Mouse (Mus musculus) layer of hippocampus, adult 9-11 months (tissue): ENCODE results near the gene Sowahc.
A peak's percentile ranks its signal among the peaks of the same experiment; 100 is the strongest.

ENCODE experiments used
- DNase-seq: peaks from one replicate; pipeline ENCODE4 v3.0.0; 2022

Sowahc gene

DNA sequence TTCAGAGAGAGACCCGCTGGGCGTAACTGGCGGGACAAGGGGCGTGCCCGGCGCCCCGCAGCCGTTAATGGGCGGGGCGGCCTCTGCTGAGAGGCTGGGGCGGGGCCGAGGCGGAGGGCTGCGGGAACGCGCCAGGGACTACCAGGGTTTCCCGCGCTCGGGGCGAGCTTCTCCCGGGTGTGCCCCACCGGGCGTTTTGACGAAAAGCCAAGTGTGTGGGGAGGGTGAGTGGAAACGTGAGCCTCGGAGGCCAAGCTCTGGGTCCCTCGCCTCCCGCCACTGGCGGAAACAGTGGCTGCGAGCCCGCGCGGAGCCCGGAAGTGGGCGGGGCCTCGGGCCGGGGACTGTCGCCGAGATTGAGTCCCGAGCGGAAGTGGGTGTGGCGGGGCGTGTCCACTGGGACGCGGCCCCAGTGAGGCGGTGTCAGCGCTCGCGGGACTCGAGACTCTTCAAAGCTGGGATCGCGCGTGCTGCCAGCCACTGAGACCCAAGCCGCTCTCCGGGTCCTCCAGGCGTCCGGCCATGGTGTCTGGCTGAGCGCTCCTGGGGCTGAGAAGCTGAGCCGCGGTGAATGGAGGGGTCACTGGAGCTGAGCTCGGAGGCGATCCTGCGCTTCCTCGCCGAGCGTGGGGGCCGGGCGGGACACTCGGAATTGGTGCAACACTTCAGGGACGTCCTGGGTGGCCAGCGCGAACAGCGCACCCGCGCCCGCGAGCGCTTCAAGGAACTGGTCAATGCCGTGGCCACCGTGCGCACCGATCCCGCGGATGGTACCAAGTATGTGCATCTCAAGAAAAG lies at the start of gene Sowahc, which contains the start of gene Sept10:
Sowahc (plus strand) TSS at position 481 of the 798 bp plus-strand sequence.
Sept10 (minus strand) TSS at position 375 of the 798 bp plus-strand sequence.
- peak; percentile 97 for DNase-seq

DNA sequence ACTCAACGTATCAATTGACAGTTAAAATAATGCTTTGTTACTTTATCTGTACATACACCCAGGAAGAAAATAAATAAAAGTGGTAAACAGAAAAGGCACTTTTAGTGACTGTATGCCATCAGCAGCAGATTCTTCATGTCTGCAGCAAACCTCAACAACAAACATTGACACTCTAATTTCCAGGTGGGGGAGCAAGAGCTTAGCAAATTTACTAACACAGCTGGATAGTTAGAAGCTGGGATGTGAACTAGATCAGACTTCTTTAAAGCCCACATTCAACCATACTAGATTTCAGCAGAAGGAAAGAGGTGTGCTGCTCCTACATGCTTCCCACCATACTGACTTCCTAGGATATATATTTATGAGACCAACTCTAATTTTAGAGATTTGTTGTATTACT lies 49.2 kb upstream of the Sowahc start:
- DNase-seq, result no peak

DNA sequence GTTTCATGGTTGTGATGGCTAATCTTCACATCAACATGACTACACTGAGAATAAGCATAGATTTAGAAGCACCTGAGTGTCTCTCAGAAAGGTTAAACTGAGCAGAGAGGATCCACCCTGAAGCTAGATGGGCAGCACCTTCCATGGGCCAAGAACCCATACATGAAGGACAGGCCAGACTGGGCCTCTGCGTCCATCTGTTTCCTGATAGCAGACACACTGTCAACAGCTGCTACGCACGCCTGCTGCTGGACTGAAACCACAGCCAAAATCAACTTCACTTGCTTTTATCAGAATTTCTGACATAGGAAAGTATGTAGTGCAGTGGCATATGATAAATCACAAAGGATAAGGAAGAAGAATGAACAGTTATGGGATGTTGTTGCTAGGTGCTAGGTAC lies 42.1 kb upstream of the Sowahc start:
- DNase-seq, result no peak

DNA sequence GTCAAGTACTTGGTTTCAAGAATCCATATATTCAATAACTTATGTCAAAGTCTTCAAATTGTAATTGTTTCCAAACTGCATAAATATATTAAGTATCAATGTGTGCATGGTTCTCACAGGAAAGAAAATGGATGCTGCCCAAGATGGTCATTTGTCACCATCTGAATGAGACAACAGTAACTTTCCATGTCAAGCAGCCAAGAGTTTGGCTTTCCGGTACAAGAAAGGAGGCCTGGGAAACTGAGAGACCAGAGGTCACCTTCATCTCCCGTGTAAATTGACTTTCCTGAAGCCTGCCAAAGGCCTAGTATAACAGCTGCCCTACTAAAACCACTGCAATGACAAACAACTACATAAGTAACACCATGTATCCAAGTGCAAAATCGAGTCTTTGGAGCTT lies 39.4 kb upstream of the Sowahc start:
- DNase-seq, result no peak

DNA sequence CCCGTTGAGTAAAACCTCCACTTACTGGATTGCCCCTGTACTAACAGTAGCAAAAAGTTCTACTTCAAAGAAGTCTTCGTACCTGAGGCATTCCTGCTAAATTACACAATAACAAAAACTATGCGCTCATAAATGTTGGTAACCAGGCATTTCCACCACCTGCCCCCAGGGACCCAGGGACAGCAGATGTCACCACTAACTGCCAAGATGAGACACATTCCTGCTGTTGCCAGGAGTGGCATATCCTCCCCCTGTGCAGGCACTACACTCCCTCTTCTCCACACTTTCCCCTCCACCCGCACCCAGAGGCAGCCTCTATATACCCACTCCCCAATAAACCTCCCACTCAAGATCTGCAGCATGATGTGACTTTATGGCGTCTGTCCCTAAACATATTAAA lies 26.9 kb upstream of the Sowahc start:
- no peak for DNase-seq

DNA sequence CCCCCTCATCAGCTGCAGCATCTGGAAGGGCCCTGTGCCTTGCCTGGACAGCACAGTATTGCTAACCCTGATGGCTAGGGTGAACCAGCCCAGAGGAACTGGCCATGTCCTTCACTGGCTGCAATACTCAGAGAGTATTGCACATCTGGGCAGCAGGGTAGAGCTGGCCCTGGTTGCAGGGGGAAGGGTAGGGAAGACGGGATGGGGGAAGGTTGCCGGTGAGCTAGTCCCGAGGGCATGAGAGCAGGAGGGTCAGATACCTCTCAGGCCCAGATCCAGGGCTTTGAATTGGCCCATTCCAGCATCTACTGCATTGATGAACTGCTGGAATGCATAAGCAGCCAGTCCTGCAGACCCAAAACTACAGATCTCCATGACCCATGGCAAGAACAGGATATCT lies 25.0 kb upstream of the Sowahc start:
- no peak for DNase-seq

DNA sequence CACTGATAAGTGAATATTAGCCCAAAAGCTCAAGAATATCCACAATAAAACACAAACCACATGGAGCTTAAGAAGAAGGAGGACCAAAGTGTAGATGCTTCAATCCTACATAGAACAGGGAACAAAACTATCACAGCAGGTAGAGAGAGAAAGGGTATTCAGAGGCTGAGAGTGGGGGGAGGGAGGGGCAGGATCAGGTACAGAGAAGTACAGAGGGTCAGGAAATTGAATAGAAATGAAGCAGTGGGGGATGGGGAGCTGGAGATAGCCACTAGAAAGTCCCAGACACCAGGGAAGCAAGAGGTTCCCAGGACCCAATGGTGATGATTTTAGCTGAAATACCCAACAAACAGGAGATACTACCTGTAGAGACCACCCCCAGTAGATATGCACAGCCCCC lies 21.7 kb upstream of the Sowahc start:
- no peak for DNase-seq

DNA sequence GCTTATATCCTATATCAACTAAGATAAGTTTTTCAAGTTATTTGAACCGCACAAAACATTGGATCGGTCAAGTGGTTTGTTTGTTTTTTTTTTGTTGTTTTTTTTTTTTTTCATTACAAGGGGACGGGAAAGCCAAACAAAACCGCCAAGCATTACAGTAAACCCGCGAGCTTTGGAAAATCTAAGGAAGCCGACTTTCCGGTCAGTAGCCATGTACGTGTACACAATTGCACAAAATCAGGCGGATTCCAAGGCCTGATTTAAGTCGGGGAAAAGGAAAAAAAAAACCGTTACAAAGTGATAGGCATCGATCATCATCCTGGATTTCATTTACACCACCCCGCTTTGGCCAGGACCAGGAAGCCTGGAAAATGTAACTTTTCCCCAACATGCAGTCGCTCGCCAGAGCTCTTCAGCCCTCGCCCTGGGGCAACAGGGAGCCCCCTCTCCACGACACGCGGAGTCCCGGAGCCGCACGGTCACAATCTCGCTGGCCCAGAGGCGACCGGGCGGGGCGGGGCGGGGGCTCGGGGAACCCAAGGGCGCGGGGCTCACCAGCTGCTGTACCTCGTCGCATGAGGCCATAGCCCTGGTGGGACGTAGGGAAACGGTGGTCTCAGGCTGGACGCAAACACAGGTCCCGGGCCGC lies 805 bp upstream of the Sowahc start:
- DNase-seq, result no peak

DNA sequence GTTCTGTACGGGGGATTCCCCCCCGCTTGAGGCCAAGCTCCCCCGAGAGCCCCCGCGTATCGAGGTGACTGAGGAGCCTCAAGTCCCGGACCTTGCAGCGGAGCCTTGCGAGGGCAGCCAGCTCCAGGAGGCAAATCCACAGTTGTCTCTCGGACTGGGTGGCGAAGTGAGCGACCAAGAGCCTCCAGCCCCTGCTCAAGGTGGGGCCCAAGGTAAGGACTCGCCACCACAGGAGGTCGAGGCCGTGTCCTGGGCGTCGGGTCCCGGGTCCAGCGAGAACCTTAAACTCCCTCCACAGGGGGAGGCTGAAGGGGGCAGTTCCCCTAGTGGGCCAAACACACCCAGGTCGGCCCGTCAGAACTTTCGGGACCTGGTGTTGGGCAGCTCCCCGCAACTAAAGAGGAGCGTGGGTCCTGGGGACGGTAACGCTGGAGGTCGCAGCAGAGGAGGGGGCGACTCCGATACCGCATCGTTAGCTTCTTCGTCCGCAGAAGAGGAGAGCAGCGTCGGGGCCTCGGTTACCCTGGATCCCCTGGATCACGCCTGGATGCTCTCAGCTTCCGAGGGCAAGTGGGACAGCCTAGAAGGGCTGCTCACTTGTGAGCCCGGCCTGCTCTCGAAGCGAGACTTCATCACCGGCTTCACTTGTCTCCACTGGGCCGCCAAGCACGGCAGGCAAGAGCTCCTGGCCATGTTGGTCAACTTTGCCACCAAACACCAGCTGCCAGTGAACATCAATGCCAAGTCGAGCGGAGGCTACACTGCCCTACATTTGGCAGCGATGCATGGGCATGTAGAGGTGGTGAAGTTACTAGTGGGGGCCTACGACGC lies 733 bp downstream of the Sowahc start:
- DNase-seq, result peak; percentile 13

DNA sequence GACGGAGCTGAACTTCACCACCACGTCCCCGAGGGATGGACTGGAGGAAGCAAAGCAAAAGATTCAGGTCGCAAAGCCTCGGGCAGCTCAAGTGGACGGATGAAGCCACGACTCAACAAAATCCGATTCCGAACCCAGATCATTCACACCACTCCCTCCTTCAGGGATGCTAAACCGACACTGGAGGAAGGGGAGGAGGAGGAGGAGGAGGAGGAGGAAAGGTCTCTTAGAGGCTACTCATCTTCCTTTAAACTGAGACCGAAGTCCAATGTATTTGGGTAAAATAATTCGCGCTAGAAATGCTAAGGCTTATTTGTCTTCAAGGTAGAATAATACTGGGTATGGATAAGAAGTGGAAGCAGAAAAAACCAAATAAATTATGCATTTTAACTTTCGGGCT lies 1.5 kb downstream of the Sowahc start:
- no peak for DNase-seq

DNA sequence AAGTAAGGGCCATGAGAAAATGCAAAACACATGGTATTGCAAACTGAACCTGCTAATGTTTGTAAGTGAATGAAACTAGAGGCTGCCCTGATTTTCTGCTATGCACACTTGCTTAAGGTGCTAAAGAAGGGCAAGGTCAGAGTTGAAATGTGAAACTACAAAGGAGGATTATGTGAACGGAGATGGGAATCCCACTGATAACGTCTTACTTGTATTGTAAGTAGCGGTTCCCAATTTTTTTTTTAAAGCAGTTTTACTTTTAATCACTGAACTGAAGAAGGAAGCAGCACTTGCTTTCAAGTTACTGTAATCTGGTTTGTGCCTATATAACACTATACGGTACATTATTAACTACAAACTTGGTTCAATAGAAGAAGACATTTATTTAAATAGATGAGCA lies 2.1 kb downstream of the Sowahc start:
- no peak for DNase-seq

DNA sequence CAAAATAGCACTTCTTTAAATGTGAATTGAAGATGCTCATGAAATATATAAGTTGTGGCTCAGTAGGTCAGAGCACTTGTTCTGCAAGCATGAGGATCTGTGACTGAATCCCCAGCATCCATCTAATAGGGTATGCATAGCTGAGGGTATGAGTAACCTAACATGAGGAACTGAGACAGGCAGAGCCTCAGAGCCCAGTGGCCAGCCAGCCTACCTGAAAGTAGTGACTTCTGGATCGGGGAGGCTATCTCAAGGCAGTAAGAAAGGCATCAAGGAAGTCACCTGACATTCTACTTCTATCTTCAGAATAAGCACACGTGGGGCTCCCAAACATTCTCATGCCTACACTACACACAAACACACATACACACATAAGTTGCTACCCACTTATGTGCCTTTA lies 3.4 kb downstream of the Sowahc start:
- DNase-seq, result peak; percentile 19

DNA sequence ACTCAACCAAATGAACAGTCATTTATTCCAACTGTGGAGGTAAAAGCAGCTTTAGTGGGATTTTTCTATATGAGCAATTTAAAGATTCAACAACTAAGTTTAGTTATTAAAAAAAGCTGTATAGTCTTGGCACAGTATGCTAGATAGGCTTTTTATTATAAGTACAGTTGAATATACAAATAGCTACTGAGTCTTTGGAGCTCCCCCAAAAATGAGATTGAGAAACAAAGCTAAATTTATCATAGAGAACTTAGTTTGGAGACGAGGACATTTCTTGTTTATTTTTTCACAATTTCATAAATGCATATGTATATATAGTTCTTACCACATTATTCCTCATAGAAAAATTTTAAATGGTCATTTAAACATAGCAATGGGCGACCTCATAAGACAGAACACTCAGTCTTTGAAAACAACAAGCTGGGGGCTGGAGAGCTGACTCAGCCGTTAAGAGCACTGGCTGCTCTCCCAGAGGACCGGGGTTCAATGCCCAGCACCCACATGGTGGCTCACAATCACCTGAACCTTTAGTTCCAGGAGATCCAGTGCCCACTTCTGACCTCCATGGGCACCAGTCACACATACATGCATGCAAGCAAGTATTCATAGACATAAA lies 7.6 kb downstream of the Sowahc start:
- DNase-seq, result no peak

DNA sequence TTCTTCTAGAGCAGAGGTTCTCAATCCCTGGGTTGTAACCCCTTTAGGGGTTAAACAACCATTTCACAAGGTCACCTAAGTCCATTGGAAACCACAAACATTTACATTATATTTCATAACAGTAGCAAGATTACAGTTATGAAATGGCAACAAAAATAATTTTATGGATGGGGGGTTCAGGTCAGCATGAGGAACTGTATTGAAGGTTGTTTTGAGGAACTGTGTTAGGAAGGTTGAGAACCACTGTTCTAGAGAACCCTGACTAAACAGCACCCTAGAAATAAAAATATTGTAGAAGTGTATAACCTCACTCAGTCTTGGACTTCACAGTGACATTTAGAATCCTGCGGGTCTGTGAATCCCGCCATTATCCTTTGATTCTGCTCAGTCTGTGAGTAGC lies 13.5 kb downstream of the Sowahc start:
- no peak for DNase-seq

DNA sequence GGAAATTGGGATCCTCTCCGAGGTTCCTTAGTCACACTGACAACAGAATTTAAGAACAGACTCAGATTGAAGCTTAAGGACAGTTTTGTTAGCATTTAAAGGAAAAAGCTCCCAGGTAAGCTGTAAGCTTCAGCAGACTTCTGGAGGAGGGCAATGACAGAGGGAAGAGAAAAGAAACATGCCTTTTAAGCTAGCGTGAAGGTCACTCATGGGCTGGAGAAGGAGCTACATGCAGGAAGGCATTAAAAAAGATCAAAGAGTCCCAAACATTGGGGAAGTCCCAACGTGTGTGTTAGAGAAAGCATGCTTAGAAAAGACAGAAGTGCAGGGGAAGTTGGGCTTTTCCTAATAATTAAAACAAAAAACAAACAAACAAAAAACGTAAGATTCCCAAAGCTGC lies 14.1 kb downstream of the Sowahc start:
- DNase-seq, result no peak

DNA sequence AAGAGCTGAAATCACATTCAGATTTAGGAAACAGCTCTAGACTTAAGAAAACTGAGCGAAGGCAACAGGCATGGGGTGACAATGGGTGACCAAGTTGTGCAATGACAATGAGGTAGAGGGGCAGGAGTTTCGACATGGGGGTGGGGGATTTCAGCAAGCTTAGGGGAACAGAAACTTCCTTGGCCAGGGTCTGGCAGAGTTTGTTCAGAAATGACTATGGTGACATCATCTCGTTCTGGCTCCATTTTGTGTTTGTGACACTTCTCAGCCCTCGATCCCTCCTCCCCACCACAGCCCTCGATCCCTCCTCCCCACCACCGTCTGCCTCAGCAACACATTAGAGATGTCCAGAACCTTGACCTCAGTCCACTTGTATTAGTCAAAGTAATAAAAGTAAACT lies 14.7 kb downstream of the Sowahc start:
- peak; percentile 72 for DNase-seq

DNA sequence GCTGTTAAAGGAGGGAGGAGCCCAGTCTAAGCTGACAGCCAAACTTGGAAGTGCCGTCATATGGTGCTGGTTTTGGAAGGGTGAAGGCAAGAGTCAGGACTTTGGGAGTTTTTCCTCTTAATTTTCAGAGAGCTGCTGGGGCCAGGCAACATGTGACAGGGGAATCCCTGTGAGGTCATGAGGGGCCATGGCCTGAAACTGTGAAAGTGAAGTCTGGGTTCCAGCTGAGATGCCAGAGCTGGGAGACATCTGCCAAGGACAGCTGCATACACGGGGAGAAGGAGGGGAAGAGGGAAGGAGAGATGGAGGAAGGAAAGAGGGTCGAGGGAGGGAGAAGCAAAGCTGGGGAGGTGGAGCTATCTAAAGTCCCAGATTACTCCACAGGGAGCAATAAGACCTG lies 16.0 kb downstream of the Sowahc start:
- no peak for DNase-seq

DNA sequence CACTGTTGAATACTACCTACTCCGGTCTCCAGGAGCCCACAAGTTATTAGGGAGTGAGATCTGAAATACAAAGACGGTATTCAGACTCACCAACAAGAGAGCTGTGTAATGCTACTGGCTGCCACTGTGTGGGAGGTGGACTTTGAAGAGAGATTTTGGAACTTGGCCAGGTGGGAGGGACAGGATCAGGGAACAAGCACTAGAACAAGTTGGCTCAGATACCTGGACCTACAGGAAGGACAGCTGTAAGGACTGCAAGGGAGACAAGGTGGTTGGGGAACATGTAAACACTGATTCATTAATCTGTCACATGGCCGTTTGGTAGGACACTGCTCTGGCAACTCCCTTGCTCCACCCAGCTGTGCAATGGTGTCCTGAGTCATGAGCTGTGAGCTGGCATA lies 19.4 kb downstream of the Sowahc start:
- DNase-seq, result peak; percentile 40

DNA sequence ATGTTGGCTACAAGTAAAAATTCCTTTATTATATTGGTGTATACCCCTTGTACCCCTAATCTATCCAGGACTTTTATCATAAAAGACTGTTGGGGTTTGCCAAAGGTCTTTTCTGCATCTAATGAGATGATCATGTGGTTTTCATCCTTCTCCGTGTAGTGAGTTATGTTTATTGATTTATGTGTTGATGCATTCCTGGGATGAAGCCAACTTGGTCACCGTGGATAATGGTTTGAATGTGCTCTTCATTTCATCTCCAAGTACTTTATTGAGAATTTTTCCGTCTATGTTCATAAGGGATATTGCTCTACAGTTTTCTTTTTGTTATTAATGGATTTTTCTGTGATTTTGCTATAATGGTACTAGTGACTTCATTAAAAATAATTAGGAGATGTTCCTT lies 27.8 kb downstream of the Sowahc start:
- DNase-seq, result no peak

DNA sequence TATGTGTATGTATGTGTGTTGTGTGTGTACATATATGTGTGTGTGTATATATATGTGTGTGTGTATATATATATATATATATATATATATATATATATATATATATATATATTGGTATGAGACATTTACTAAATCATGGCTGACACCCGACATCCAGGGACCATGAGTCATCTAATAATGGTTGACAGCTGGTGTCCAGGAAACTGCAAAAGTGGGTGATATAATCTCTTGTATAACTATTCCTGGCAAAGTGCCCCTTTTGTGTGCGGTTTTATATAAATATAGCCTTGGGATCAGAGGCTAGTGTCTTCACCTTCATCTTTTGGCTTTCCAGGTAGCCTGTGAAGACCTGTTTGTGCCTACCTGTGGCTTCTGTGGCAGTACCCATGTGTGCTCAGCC lies 28.9 kb downstream of the Sowahc start:
- DNase-seq, result no peak

DNA sequence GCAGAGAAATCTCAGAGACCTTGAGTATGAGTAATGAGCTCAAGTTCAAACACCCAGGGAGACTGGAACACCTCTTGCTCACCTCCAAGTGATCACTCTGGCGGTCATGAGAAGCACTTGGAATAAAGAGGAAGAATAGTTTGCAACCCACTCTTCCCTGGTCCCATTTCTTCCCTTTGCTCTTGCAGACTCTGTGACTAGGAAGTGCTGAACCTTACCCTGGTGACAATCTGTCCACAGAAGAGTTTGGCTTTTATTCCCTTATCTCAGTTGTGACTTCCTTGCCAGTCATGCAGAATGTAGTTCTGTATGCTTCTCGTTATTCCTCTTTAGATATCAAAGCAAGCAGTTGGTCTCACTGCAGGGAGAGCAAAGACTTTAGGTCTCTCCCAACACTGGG lies 30.2 kb downstream of the Sowahc start:
- no peak for DNase-seq

DNA sequence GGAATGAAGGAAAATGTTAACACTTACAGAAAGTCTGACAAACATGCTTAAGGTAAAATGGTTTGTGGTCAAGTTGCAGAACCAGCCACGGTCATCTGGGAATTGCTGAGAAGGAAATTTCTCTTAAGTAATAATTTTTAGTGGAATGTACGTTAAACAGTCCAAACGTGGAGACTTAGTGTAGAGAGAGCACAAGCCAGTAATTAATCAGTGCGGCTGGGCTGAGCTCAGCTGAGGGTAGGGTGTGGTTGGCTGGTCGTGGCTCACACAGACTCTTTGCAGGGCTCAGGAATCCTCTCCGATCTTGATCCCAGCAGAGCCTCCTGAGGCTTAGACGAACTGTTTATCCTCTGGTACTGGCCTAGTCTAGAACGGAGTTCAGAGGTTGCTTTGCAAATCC lies 30.6 kb downstream of the Sowahc start:
- DNase-seq, result no peak

DNA sequence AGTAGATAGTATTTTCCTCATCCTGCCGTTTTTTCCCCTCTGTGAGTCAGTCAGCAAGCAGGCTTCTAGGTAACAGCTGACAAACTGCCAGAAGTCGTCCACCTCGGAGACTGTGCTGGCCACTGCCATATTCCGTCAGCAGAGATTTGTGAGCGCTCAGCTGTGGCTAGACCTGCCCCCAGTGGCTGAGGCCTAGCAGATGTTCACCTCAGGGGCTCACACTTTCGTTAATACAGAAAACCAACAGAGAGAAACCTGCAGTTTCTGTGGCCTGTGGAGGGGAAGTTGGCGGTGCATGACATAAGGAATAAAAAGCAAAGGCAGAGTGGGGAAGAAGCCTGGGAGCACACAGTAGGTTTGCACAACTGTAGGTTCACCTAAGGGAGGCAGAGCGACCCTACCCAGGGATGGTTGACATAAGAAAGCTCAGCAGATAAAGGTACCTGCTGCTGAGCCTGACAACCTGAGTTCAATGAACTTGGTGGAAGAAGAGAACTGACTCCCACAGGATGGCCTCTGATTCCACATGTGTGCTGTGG lies 31.9 kb downstream of the Sowahc start:
- no peak for DNase-seq
